Mouse (Mus musculus) stomach, postnatal 0 days (tissue): Measurements from ENCODE around the gene Olfr70.

Experiments used
- CTCF ChIP-seq: IDR thresholded peaks from 2 replicates; pipeline ENCODE4 v1.5.1; 2016; ENCODE audit warnings: antibody characterized with exemption, low read depth, mild to moderate bottlenecking, moderate library complexity
- EP300 ChIP-seq: optimal IDR thresholded peaks from 2 replicates; pipeline ENCODE3; 2016; ENCODE audit warnings: antibody characterized with exemption

GRCm38 (mm10) chr4:43652726-43653125, 47.9 kb downstream of the Olfr70 start:
- TF ChIP-seq CTCF (no peak), EP300 (no peak)
